Mouse (Mus musculus) forebrain, embryonic 13.5 days (tissue): ENCODE measurements around the gene Ncapd3. TPM values are rescaled to one million over a fixed set of nuclear protein-coding genes. Genes with fewer than 3 reads are reported as not detected.
A peak's percentile ranks its signal among the peaks of the same experiment; 100 is the strongest.

ENCODE experiments used
- ATAC-seq: fragments of 200-750 bp; cut with Nextera tagmentation; 2 replicates; pipeline ENCODE4 v1.8.0; 2017
- H3K27ac ChIP-seq: fragments of 300-500 bp; sonication (generic); 2 replicates; pipeline ENCODE4 v1.5.1; 2015; ENCODE audit warnings: inconsistent platforms, mild to moderate bottlenecking, moderate library complexity
- H3K27me3 ChIP-seq: fragments of 300-500 bp; sonication (generic); 2 replicates; pipeline ENCODE4 v1.6.1; 2015; ENCODE audit warnings: mild to moderate bottlenecking, inconsistent platforms
- H3K36me3 ChIP-seq: fragments of 300-500 bp; sonication (generic); 2 replicates; pipeline ENCODE4 v1.6.1; 2015; ENCODE audit warnings: mild to moderate bottlenecking, inconsistent platforms; ENCODE audit not compliant: poor library complexity, severe bottlenecking
- H3K4me1 ChIP-seq: fragments of 300-500 bp; sonication (generic); 2 replicates; pipeline ENCODE4 v1.6.1; 2015; ENCODE audit warnings: inconsistent platforms
- H3K4me2 ChIP-seq: fragments of 300-500 bp; sonication (generic); 2 replicates; pipeline ENCODE4 v1.6.1; 2015; ENCODE audit warnings: inconsistent platforms, mild to moderate bottlenecking, moderate library complexity
- H3K4me3 ChIP-seq: fragments of 300-500 bp; sonication (generic); 2 replicates; pipeline ENCODE4 v1.5.1; 2015; ENCODE audit warnings: mild to moderate bottlenecking, inconsistent platforms
- H3K9ac ChIP-seq: fragments of 300-500 bp; sonication (generic); 2 replicates; pipeline ENCODE4 v1.6.1; 2015; ENCODE audit warnings: mild to moderate bottlenecking, inconsistent platforms
- H3K9me3 ChIP-seq: fragments of 300-500 bp; sonication (generic); replicated peaks from 2 replicates; pipeline ENCODE4 v1.6.1; 2016; ENCODE audit warnings: inconsistent platforms
- WGBS: fragments of 180-500 bp; shearing (Covaris S2); methylation state at CpG from one replicate; pipeline ENCODE4 v1.1.7; 2015; 5-methylcytosine and 5-hydroxymethylcytosine counted together
- polyA plus RNA-seq: library from polyadenylated mRNA; unstranded; fragments of >200 nt; fragmentation: Nextera tagmentation; extraction: Ambion mirVana; gene quantifications from 2 replicates; pipeline ENCODE4 v1.2.1, GENCODE M21; 2015

Ncapd3 gene
- polyA plus RNA-seq, 1 experiment from 2014 or later: 26.5 TPM

GRCm38 (mm10) chr9:27005231-27005630 is 24.7 kb upstream of the Ncapd3 start:
- Histone ChIP-seq H3K36me3 (peaks cover 75% of the 10 kb centered on the region), H3K9ac (no peak overlapping the region), H3K27ac (peak overlapping the region; percentile 55), H3K4me2 (no peak overlapping the region), H3K4me3 (no peak overlapping the region), H3K9me3 (no peaks in the 10 kb centered on the region), H3K27me3 (no peaks in the 10 kb centered on the region), H3K4me1 (peaks cover 15% of the 10 kb centered on the region)
- WGBS: 86% methylated on average over 3 of the region's 3 CpGs
- no peak for ATAC-seq

GRCm38 (mm10) chr9:27005933-27006332 is 24.0 kb upstream of the Ncapd3 start:
- H3K36me3 ChIP-seq: peaks cover 82% of the 10 kb centered on the region
- peak; percentile 61 for ATAC-seq
- H3K9ac ChIP-seq: no peak overlapping the region
- no peak overlapping the region for H3K4me3 ChIP-seq
- H3K4me1 ChIP-seq: peaks cover 8% of the 10 kb centered on the region
- H3K27me3 ChIP-seq: no peaks in the 10 kb centered on the region
- no peak overlapping the region for H3K27ac ChIP-seq
- 73% methylated on average over 1 of the region's 1 CpGs for WGBS
- no peaks in the 10 kb centered on the region for H3K9me3 ChIP-seq
- no peak overlapping the region for H3K4me2 ChIP-seq

GRCm38 (mm10) chr9:27006866-27007265 is 23.1 kb upstream of the Ncapd3 start:
- no peak for ATAC-seq
- H3K4me3 ChIP-seq: no peak overlapping the region
- H3K4me1 ChIP-seq: no peaks in the 10 kb centered on the region
- WGBS: 94% methylated on average over 5 of the region's 5 CpGs
- no peaks in the 10 kb centered on the region for H3K27me3 ChIP-seq
- H3K4me2 ChIP-seq: no peak overlapping the region
- H3K9me3 ChIP-seq: no peaks in the 10 kb centered on the region
- H3K36me3 ChIP-seq: peaks cover 91% of the 10 kb centered on the region
- no peak overlapping the region for H3K9ac ChIP-seq
- H3K27ac ChIP-seq: no peak overlapping the region

DNA sequence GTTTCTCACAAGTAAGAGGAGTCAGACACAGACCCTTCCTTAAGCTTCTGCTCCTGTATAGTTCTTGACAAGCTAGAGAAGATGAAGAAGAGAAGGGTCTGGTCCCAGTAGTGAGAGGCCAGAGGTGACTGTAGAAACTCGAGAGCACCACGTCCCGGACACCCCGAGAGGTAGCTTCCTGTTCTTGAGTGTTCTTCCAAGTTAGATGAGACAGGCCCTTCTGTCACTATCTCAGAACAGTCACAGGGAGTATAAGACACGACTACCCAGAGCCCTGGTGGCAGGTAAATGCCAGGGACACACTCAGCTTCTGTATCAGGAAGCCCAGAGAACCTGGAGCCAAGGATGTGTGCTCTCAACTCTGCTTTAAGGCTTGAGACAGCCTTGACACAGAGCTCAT is 20.7 kb upstream of the Ncapd3 start:
- no peaks in the 10 kb centered on the region for H3K9me3 ChIP-seq
- H3K27me3 ChIP-seq: no peaks in the 10 kb centered on the region
- no peaks in the 10 kb centered on the region for H3K4me1 ChIP-seq
- no peak overlapping the region for H3K27ac ChIP-seq
- H3K9ac ChIP-seq: no peak overlapping the region
- ATAC-seq: no peak
- WGBS: 92% methylated on average over 5 of the region's 5 CpGs
- H3K4me3 ChIP-seq: no peak overlapping the region
- no peak overlapping the region for H3K4me2 ChIP-seq
- H3K36me3 ChIP-seq: peaks cover 98% of the 10 kb centered on the region

GRCm38 (mm10) chr9:27011572-27011971 is 18.4 kb upstream of the Ncapd3 start:
- H3K36me3 ChIP-seq: peaks cover 97% of the 10 kb centered on the region
- H3K4me3 ChIP-seq: no peak overlapping the region
- H3K27ac ChIP-seq: no peak overlapping the region
- H3K9ac ChIP-seq: no peak overlapping the region
- H3K4me1 ChIP-seq: no peaks in the 10 kb centered on the region
- ATAC-seq: no peak
- no peaks in the 10 kb centered on the region for H3K27me3 ChIP-seq
- 95% methylated on average over 4 of the region's 4 CpGs for WGBS
- no peak overlapping the region for H3K4me2 ChIP-seq
- no peaks in the 10 kb centered on the region for H3K9me3 ChIP-seq

- no peaks in the 10 kb centered on the region for H3K27me3 ChIP-seq
- H3K27ac ChIP-seq: no peak overlapping the region
- H3K4me1 ChIP-seq: no peaks in the 10 kb centered on the region
- no peak overlapping the region for H3K4me3 ChIP-seq
- H3K9ac ChIP-seq: no peak overlapping the region
- no peak for ATAC-seq
- no peak overlapping the region for H3K4me2 ChIP-seq
- peaks cover 60% of the 10 kb centered on the region for H3K36me3 ChIP-seq
- WGBS: 93% methylated on average over 10 of the region's 10 CpGs
- H3K9me3 ChIP-seq: no peaks in the 10 kb centered on the region
These were observed 11.0 kb upstream of the Ncapd3 start for GRCm38 (mm10) chr9:27018961-27019360.

DNA sequence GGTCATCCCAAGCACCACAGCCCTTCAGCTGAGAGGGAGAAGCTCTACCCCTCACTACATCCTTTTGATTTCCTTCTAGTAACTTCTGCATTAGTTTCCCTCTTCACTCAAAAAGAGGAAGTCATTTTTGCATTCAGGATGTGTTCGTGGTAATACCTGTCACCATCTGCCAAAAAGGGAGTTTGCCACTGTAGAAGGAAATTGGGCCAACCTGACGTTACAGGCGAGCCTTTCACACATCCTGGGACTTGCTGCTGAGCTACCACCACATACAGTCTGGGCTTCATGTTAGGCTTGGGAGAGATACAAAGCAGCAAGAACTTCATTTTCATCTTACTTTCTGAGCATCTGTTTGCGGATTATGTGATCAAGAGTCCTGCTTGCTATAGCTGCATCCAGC is 6.3 kb upstream of the Ncapd3 start:
- Histone ChIP-seq H3K4me3 (no peak overlapping the region), H3K36me3 (peaks cover 15% of the 10 kb centered on the region), H3K4me1 (peaks cover 30% of the 10 kb centered on the region), H3K4me2 (no peak overlapping the region), H3K9ac (no peak overlapping the region), H3K27me3 (no peaks in the 10 kb centered on the region), H3K9me3 (no peaks in the 10 kb centered on the region), H3K27ac (no peak overlapping the region)
- 91% methylated on average over 4 of the region's 4 CpGs for WGBS
- ATAC-seq: no peak

- Histone ChIP-seq H3K9me3 (no peaks in the 10 kb centered on the region), H3K27me3 (no peaks in the 10 kb centered on the region), H3K4me2 (peak overlapping the region; percentile 76; the same call in 1 of the 2 replicates), H3K4me1 (peaks cover 41% of the 10 kb centered on the region), H3K36me3 (peaks cover 4% of the 10 kb centered on the region; the same call in 1 of the 2 replicates), H3K27ac (no peak overlapping the region), H3K4me3 (no peak overlapping the region), H3K9ac (no peak overlapping the region)
- ATAC-seq: no peak
- WGBS: 85% methylated on average over 1 of the region's 1 CpGs
These were observed 3.3 kb upstream of the Ncapd3 start for GRCm38 (mm10) chr9:27026708-27027107.

DNA sequence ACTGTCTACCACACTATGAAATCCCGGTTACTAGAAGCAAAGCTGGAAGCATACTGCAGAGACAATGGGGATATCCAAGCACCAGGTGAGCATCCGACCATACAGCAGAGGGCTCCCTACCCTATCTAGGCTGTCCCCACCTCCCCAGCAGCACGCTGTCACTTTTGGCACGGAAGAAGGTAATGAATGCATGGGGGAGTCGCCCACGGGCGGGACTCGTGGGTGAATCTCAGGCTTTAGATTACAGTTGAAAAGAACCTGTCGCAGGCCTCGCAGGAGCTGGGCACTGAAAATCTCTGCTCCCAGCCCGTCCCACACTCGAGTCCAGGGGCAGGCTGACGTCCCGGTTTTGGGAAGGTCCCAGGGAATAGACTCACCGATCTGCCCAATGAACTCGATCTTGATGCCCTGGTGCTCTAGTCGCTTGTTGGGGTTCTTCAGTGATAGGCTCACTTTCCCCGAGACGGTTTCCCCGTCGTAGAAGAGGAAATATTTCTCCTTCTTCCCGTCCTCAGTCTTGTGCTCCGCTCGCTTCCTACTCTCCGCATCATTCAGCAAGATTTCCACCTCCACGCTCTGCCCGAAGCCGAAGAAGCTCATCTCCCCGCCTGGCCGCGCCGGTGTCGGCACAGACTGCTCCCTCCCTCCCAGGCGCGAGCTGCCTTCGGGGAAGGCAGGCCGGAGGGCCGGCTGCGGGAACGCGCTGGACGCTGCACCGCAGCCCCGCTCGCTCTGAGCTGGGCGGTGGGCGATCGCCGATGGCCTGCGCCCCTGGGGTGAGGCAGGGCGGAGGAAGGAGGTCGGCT is 750 bp upstream of the Ncapd3 start:
- peak overlapping the region; percentile 97 for H3K9ac ChIP-seq
- H3K27me3 ChIP-seq: no peaks in the 10 kb centered on the region
- H3K36me3 ChIP-seq: peaks cover 3% of the 10 kb centered on the region; the same call in 1 of the 2 replicates
- H3K4me2 ChIP-seq: peak overlapping the region; percentile 76
- H3K4me1 ChIP-seq: peaks cover 50% of the 10 kb centered on the region
- peak; percentile 41 for ATAC-seq
- H3K9me3 ChIP-seq: no peaks in the 10 kb centered on the region
- WGBS: 0% methylated on average over 51 of the region's 52 CpGs
- H3K4me3 ChIP-seq: peak overlapping the region; percentile 97
- peak overlapping the region; percentile 92 for H3K27ac ChIP-seq

GRCm38 (mm10) chr9:27030763-27031100 is 757 bp downstream of the Ncapd3 start:
- Histone ChIP-seq H3K27ac (peak overlapping the region; percentile 10; the same call in 1 of the 2 replicates), H3K4me1 (peaks cover 50% of the 10 kb centered on the region), H3K4me2 (peak overlapping the region; percentile 76), H3K9ac (peak overlapping the region; percentile 75), H3K9me3 (no peaks in the 10 kb centered on the region), H3K36me3 (peaks cover 3% of the 10 kb centered on the region; the same call in 1 of the 2 replicates), H3K4me3 (peak overlapping the region; percentile 97), H3K27me3 (no peaks in the 10 kb centered on the region)
- WGBS: under 1% methylated on average over 17 of the region's 17 CpGs
- ATAC-seq: no peak; the same call in 1 of the 2 replicates

GRCm38 (mm10) chr9:27043892-27044291 is 13.9 kb downstream of the Ncapd3 start:
- Histone ChIP-seq H3K4me1 (no peaks in the 10 kb centered on the region), H3K9me3 (no peaks in the 10 kb centered on the region), H3K4me3 (no peak overlapping the region), H3K27me3 (no peaks in the 10 kb centered on the region), H3K36me3 (peaks cover 94% of the 10 kb centered on the region), H3K27ac (no peak overlapping the region), H3K9ac (no peak overlapping the region), H3K4me2 (no peak overlapping the region)
- WGBS: 97% methylated on average over 5 of the region's 5 CpGs
- ATAC-seq: no peak

GRCm38 (mm10) chr9:27049492-27049891 is 19.5 kb downstream of the Ncapd3 start:
- Histone ChIP-seq H3K27ac (no peak overlapping the region), H3K36me3 (peaks cover 87% of the 10 kb centered on the region), H3K27me3 (no peaks in the 10 kb centered on the region), H3K4me2 (no peak overlapping the region), H3K4me3 (no peak overlapping the region), H3K9ac (no peak overlapping the region), H3K9me3 (no peaks in the 10 kb centered on the region), H3K4me1 (no peaks in the 10 kb centered on the region)
- 96% methylated on average over 2 of the region's 2 CpGs for WGBS
- no peak for ATAC-seq

GRCm38 (mm10) chr9:27058341-27058740 is 28.4 kb downstream of the Ncapd3 start:
- Histone ChIP-seq H3K36me3 (peaks cover 94% of the 10 kb centered on the region), H3K9me3 (no peaks in the 10 kb centered on the region), H3K4me3 (no peak overlapping the region), H3K27ac (no peak overlapping the region), H3K4me1 (no peaks in the 10 kb centered on the region), H3K4me2 (no peak overlapping the region), H3K9ac (no peak overlapping the region), H3K27me3 (no peaks in the 10 kb centered on the region)
- no peak for ATAC-seq
- WGBS: 98% methylated on average over 5 of the region's 5 CpGs
